Mouse (Mus musculus) embryonic facial prominence, embryonic 15.5 days (tissue): ENCODE results near the gene Bcl2l14. TPM values are rescaled to one million over a fixed set of nuclear protein-coding genes. Genes with fewer than 3 reads are reported as not detected.

Source experiments
- ATAC-seq: fragments of 200-750 bp; cut with Nextera tagmentation; 2 replicates; pipeline ENCODE4 v1.8.0; 2017; ENCODE audit warnings: low read depth, moderate TSS enrichment; ENCODE audit not compliant: insufficient number of reproducible peaks, low FRiP score, low TSS enrichment
- H3K27ac ChIP-seq: fragments of 300-500 bp; sonication (generic); replicated peaks from 2 replicates; pipeline ENCODE4 v1.5.1; 2015; ENCODE audit warnings: mild to moderate bottlenecking, inconsistent platforms
- H3K27me3 ChIP-seq: fragments of 300-500 bp; sonication (generic); 2 replicates; pipeline ENCODE4 v1.6.1; 2015; ENCODE audit warnings: inconsistent platforms
- H3K36me3 ChIP-seq: fragments of 300-500 bp; sonication (generic); 2 replicates; pipeline ENCODE4 v1.6.1; 2015; ENCODE audit warnings: mild to moderate bottlenecking, inconsistent platforms
- H3K4me1 ChIP-seq: fragments of 300-500 bp; sonication (generic); 2 replicates; pipeline ENCODE4 v1.6.1; 2015; ENCODE audit warnings: inconsistent platforms
- H3K4me2 ChIP-seq: fragments of 300-500 bp; sonication (generic); replicated peaks from 2 replicates; pipeline ENCODE4 v1.6.1; 2015; ENCODE audit warnings: mild to moderate bottlenecking, inconsistent platforms
- H3K4me3 ChIP-seq: fragments of 300-500 bp; sonication (generic); replicated peaks from 2 replicates; pipeline ENCODE4 v1.5.1; 2015; ENCODE audit warnings: mild to moderate bottlenecking, inconsistent platforms
- H3K9ac ChIP-seq: fragments of 300-500 bp; sonication (generic); 2 replicates; pipeline ENCODE4 v1.6.1; 2015; ENCODE audit warnings: inconsistent platforms
- H3K9me3 ChIP-seq: fragments of 300-500 bp; sonication (generic); replicated peaks from 2 replicates; pipeline ENCODE4 v1.6.1; 2016; ENCODE audit warnings: inconsistent platforms
- WGBS: fragments of 180-500 bp; shearing (Covaris S2); methylation state at CpG from one replicate; pipeline ENCODE4 v1.1.7; 2015; 5-methylcytosine and 5-hydroxymethylcytosine counted together
- polyA plus RNA-seq: library from polyadenylated mRNA; unstranded; fragments of >200 nt; fragmentation: Nextera tagmentation; extraction: Ambion mirVana; gene quantifications from 2 replicates; pipeline ENCODE4 v1.2.1, GENCODE M21; 2015

Gene Bcl2l14
- polyA plus RNA-seq, 1 experiment from 2014 or later = 2.4 TPM

DNA sequence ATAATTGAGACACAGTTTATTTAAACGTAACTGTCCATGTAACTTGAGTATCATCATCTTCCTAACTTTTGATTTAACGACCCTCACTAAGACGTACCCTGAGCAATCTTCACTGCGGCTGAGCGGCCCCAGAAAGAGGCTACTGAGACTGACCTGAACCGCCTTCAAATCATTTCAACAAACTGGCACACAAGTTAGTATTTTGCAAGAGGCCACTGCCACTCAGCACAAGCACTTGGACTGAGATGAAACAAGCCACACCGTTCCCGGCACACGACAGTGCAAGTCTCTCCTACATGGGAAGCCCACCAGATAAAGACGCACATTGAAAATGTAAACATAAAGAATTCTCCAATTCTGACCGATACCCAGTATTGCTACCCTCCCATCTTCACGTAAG is 52.3 kb downstream of the Bcl2l14 start:
- Histone ChIP-seq H3K27ac (no peak overlapping the region), H3K36me3 (peaks cover 44% of the 10 kb centered on the region)
- 85% methylated on average over 12 of the region's 12 CpGs for WGBS

DNA sequence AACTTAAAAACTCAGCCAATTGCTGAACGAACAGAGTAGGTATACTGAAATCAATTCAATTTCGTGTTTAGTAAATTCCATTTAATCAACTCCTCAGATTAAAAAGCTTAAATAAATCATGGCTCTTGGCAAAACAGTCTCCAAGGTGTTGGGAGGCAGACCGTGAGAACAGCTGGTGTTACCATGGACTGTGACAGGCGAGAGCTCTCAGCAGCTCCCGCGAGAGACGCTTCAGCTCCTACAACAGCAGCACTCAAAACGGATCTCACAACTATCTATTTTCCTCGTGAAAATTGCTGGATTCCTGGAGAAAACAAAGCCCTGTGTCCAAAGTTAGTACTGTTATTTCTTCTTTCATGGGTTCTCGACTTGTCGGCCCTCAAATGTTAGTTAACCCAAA is 53.8 kb downstream of the Bcl2l14 start:
- H3K9me3 ChIP-seq = no peaks in the 10 kb centered on the region
- 0 out of 2 replicates have a peak overlapping the region, but pooled peaks have one; percentile 55 for H3K27ac ChIP-seq
- no peak overlapping the region for H3K4me3 ChIP-seq
- H3K27me3 ChIP-seq = no peaks in the 10 kb centered on the region
- peaks cover 57% of the 10 kb centered on the region for H3K36me3 ChIP-seq
- H3K4me1 ChIP-seq = peaks cover 12% of the 10 kb centered on the region
- H3K9ac ChIP-seq = no peak overlapping the region
- WGBS = 49% methylated on average over 11 of the region's 11 CpGs
- no peak for ATAC-seq
- no peak overlapping the region for H3K4me2 ChIP-seq

More for the DNA sequence above, 52.3 kb downstream of the Bcl2l14 start:
- Histone ChIP-seq H3K9ac (no peak overlapping the region), H3K4me2 (no peak overlapping the region), H3K9me3 (no peaks in the 10 kb centered on the region), H3K27me3 (no peaks in the 10 kb centered on the region), H3K4me3 (no peak overlapping the region), H3K4me1 (peaks cover 12% of the 10 kb centered on the region)
- no peak for ATAC-seq

DNA sequence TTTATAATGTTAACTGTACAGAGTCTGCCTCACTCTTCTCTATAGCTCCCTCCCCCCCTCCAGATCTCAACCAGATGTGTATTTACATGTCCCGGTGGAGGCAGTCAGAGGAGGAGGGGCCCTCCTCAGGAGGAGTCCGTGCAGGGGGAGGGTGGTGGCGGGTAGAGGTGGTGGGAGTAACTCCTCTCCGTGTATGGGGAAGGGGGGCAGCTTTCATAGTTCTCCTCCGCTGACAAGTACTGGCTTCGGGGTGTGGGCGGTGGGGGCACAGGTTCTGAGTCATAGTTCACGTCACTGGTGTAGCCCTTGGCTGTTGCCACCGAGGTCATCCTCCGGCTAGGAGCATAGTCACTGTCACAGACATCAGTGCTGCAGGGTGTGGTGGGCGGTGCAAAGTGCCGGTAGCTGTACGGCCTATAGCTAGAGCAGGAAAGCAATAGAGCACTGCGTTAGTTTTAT is 54.6 kb downstream of the Bcl2l14 start:
- H3K9me3 ChIP-seq = no peaks in the 10 kb centered on the region
- 22% methylated on average over 14 of the region's 14 CpGs for WGBS
- peaks cover 60% of the 10 kb centered on the region for H3K36me3 ChIP-seq
- H3K4me2 ChIP-seq = 0 out of 2 replicates have a peak overlapping the region, but pooled peaks have one; percentile 10
- no peak overlapping the region for H3K9ac ChIP-seq
- H3K27ac ChIP-seq = peak overlapping the region; percentile 55
- peak; percentile 83 for ATAC-seq
- no peaks in the 10 kb centered on the region for H3K27me3 ChIP-seq
- H3K4me1 ChIP-seq = peaks cover 12% of the 10 kb centered on the region
- H3K4me3 ChIP-seq = no peak overlapping the region

DNA sequence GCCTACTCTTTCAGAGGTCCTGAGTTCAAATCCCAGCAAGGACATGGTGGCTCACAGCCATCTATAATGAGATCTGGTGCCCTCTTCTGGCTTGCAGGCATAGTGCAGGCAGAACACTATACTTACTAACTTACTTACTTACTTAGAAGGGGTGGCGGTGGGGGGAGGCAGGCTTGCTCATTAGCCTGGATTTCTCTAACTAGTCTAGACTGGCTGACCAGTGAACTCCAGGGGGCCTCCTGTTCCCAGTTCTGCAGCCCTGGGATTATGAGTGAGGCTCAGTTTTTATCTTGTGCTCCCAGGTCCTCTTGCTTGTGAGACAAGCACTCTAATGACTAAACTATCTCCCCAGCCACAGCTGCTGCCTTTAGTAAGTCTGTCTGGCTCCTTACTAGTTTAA is 58.0 kb downstream of the Bcl2l14 start:
- H3K27me3 ChIP-seq = no peaks in the 10 kb centered on the region
- no peak overlapping the region for H3K4me2 ChIP-seq
- peaks cover 12% of the 10 kb centered on the region for H3K4me1 ChIP-seq
- ATAC-seq = no peak
- no peak overlapping the region for H3K27ac ChIP-seq
- H3K36me3 ChIP-seq = peaks cover 73% of the 10 kb centered on the region
- no peak overlapping the region for H3K9ac ChIP-seq
- whole genome bisulfite sequencing = 91% methylated on average over 1 of the region's 1 CpGs
- H3K4me3 ChIP-seq = no peak overlapping the region
- no peaks in the 10 kb centered on the region for H3K9me3 ChIP-seq

DNA sequence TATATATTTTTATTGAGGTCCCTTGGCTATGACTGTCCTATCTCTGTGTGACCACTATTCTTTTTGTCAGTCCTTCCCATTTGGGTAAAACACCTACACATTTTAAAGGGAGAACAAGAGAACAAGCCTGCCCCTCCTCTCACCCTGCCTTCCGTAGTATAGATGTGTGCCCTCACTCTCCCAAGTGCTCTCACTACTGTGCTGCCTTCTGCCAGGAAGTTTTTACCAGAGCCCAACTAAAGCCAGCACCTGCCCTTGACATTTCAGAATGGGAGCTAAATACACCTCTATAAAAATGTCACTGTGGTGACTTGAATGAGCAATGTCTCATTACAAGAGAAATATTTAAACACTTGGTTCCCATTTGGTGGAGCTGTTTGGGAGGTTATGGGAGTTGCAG is 62.3 kb downstream of the Bcl2l14 start:
- Histone ChIP-seq H3K9me3 (no peaks in the 10 kb centered on the region), H3K36me3 (peaks cover 83% of the 10 kb centered on the region), H3K4me2 (no peak overlapping the region), H3K27ac (no peak overlapping the region), H3K27me3 (no peaks in the 10 kb centered on the region), H3K9ac (no peak overlapping the region), H3K4me3 (no peak overlapping the region), H3K4me1 (no peaks in the 10 kb centered on the region)
- no peak for ATAC-seq
- 85% methylated on average over 1 of the region's 1 CpGs for WGBS

DNA sequence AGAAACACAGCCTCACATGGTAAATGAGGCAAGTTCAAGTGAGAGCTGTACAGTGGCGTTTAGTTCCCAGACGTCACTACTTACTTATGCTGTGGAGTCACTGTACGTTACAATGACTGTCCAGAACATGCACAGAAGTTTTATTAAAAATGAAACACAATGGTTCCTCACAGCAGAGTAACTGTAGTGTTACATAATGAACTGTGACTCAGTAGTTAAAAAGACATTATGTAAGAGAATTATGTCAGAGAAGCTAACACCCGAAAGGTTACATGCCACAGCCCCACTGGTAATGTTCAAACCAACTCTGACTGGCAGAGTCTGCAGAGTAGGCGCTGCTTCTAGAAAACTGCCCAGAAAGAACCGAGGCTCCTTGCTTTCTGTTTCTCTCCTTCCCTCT is 65.1 kb downstream of the Bcl2l14 start:
- Histone ChIP-seq H3K9ac (no peak overlapping the region), H3K4me3 (no peak overlapping the region), H3K36me3 (peaks cover 72% of the 10 kb centered on the region), H3K27me3 (no peaks in the 10 kb centered on the region), H3K4me1 (no peaks in the 10 kb centered on the region), H3K27ac (no peak overlapping the region), H3K4me2 (no peak overlapping the region), H3K9me3 (no peaks in the 10 kb centered on the region)
- WGBS = 87% methylated on average over 6 of the region's 6 CpGs
- ATAC-seq = no peak

DNA sequence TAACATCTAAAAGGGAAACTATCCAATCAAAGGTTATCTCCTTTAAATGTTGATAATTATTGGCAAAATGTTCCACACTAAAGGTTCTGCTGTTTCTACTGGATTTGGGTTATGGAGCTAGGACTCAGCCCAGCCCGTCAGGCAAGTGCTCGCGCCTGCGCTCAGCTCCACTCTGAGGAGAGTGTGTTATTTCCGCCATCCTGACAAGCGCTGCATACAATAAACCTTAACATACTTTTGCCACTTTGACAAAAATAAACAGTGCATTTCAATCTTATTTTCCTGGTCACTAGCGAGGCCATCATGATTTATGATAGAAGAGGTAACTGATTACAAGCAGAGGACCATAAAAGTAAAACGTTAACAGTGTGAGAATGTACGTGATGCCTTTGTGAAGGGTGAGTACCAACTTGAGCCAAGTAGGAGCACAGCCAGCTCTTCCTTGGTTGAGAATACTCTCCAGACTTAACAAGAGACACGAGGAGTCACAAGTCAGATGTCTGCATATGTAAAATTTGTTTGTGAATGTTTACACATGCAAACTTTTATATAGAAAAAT is 70.6 kb downstream of the Bcl2l14 start:
- Histone ChIP-seq H3K9me3 (no peaks in the 10 kb centered on the region), H3K36me3 (peaks cover 52% of the 10 kb centered on the region), H3K27ac (no peak overlapping the region), H3K4me3 (no peak overlapping the region), H3K27me3 (no peaks in the 10 kb centered on the region), H3K4me1 (no peaks in the 10 kb centered on the region), H3K4me2 (no peak overlapping the region), H3K9ac (no peak overlapping the region)
- no peak for ATAC-seq
- WGBS = 89% methylated on average over 10 of the region's 10 CpGs

DNA sequence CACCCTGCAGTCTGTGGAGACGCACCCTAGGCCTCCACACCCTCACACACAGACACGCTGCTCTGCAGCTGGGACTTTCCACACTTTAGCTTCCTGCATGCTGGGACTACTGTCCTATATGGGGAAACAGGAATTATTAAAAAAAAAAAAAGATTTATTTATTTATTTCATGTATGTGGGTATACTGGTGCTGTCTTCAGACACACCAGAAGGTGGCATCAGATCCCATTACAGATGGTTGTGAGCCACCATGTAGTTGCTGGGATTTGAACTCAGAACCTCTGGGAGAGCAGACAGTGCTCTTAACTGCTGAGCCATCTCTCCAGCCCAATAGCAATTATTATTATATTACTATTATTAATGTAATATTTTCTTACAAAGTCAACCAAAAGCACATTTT is 73.2 kb downstream of the Bcl2l14 start:
- 80% methylated on average over 2 of the region's 2 CpGs for WGBS
- Histone ChIP-seq H3K4me2 (no peak overlapping the region), H3K9ac (no peak overlapping the region), H3K9me3 (no peaks in the 10 kb centered on the region), H3K4me1 (0 out of 2 replicates have a peak, but pooled peaks cover 3% of the 10 kb centered on the region), H3K4me3 (no peak overlapping the region), H3K27ac (no peak overlapping the region), H3K27me3 (no peaks in the 10 kb centered on the region), H3K36me3 (peaks cover 42% of the 10 kb centered on the region)
- no peak for ATAC-seq

DNA sequence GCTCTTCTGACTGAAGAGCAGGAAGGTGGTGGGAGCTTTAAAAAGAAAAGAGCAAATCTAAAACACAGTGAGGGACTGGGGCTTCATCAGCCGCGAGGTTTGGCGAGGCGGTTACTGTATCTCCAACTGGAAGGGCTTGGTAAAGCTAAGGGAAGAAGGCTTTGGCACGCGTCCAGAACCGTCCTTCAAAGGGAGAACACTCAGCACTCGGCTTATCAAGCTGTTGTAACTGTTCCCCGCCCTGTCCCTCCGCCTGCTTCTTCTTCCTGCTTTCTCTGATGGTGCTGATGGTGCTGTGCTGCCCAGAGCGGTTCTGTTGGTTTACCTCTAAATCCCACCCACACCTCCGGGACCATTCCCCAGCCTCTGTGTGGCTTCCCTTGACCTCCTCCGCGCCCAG is 74.7 kb downstream of the Bcl2l14 start:
- Histone ChIP-seq H3K9me3 (no peaks in the 10 kb centered on the region), H3K27ac (no peak overlapping the region), H3K27me3 (no peaks in the 10 kb centered on the region), H3K9ac (no peak overlapping the region), H3K4me3 (no peak overlapping the region), H3K4me1 (0 out of 2 replicates have a peak, but pooled peaks cover 3% of the 10 kb centered on the region), H3K4me2 (no peak overlapping the region), H3K36me3 (peaks cover 32% of the 10 kb centered on the region)
- ATAC-seq = no peak; the same call in 1 of the 2 replicates
- 65% methylated on average over 14 of the region's 14 CpGs for WGBS

DNA sequence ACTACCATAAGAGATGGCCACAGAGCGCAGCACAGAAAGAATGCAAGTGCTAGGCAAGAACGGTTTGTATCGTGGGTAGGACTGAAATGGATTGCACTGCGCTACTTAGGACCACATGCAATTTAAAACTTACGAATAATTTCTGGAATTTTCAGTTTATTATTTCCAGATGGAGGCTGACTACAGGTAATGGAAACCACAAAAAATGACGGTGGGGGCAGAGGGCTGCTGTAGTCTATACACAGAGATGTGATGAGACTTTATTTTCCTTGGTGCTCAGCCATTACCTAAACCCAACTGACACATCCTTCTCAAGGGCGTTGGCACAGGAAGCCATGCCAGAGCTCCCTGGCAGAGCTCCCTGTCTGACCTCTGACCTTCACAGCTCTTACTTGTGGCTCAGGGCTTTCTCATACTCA is 77.0 kb downstream of the Bcl2l14 start:
- no peak overlapping the region for H3K4me2 ChIP-seq
- no peak; the same call in 1 of the 2 replicates for ATAC-seq
- H3K36me3 ChIP-seq = peaks cover 25% of the 10 kb centered on the region
- no peak overlapping the region for H3K27ac ChIP-seq
- 34% methylated on average over 7 of the region's 7 CpGs for WGBS
- H3K9ac ChIP-seq = no peak overlapping the region
- H3K9me3 ChIP-seq = no peaks in the 10 kb centered on the region
- 0 out of 2 replicates have a peak, but pooled peaks cover 3% of the 10 kb centered on the region for H3K4me1 ChIP-seq
- no peaks in the 10 kb centered on the region for H3K27me3 ChIP-seq
- no peak overlapping the region for H3K4me3 ChIP-seq

DNA sequence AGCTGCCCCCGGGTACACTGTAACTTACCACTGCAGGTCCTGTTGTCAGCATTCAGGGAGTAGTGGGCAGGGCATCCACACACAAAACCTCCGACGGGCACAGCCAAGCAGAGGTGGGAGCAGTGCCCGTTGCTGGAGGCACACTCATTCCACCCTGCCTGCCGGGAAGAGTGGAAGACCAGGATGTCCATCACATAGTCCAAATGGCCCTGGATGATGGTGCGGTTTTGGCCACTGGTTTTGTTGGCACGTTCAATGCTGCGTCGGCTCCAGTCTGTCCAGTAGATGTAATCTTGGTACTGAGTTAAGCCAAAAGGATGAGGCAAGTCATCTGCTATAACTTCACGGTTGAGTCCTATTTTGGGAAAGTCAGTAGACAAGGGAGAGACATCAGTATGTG is 83.4 kb downstream of the Bcl2l14 start:
- Histone ChIP-seq H3K27me3 (no peaks in the 10 kb centered on the region), H3K36me3 (peaks cover 34% of the 10 kb centered on the region), H3K4me2 (no peak overlapping the region), H3K9ac (no peak overlapping the region), H3K4me1 (no peaks in the 10 kb centered on the region), H3K9me3 (no peaks in the 10 kb centered on the region), H3K27ac (no peak overlapping the region), H3K4me3 (no peak overlapping the region)
- no peak for ATAC-seq
- WGBS = 92% methylated on average over 10 of the region's 10 CpGs

DNA sequence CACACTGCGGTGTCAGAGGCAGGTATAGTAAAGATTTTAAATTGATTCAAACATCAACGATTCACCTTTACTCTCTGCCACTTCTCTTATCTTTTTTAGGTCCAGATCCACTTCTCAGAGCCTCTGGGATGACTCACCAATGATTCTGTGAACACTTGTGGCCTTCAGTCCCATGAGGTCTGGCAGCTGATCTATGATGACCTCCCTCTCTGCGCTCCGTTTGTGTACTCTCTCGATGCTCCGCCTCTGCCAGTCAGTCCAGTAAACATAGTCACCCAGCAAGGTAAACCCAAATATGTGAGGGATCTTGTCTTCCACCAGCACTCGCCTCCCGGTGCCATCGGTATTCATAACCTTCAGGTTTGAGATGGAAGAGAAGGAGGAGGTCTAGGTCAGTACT is 90.2 kb downstream of the Bcl2l14 start:
- H3K9me3 ChIP-seq = no peaks in the 10 kb centered on the region
- no peak overlapping the region for H3K9ac ChIP-seq
- H3K4me1 ChIP-seq = no peaks in the 10 kb centered on the region
- no peaks in the 10 kb centered on the region for H3K27me3 ChIP-seq
- H3K4me2 ChIP-seq = no peak overlapping the region
- H3K36me3 ChIP-seq = peaks cover 35% of the 10 kb centered on the region
- WGBS = 89% methylated on average over 9 of the region's 9 CpGs
- H3K27ac ChIP-seq = no peak overlapping the region
- no peak overlapping the region for H3K4me3 ChIP-seq
- no peak for ATAC-seq
